Mouse (Mus musculus): ENCODE data around the gene Coq9. TPM values are rescaled to one million over a fixed set of nuclear protein-coding genes. Genes with fewer than 3 reads are reported as not detected.

Coq9 gene
- total RNA-seq, 1 experiment from 2014 or later: 269 TPM

GRCm38 (mm10) chr8:94870474-94871107, 32.5 kb downstream of the Coq9 start:
- DNase-seq: peak; percentile 40

- DNase-seq: peak; percentile 73
Measured at GRCm38 (mm10) chr8:94871108-94871894, 33.2 kb downstream of the Coq9 start.

- no peak for DNase-seq
Measured at GRCm38 (mm10) chr8:94872156-94872555, 34.0 kb downstream of the Coq9 start.

GRCm38 (mm10) chr8:94872576-94872975, 34.5 kb downstream of the Coq9 start:
- no peak for DNase-seq

- DNase-seq: peak; percentile 85
Measured at GRCm38 (mm10) chr8:94874358-94874757, 36.2 kb downstream of the Coq9 start.

- DNase-seq: peak; percentile 37
Measured at GRCm38 (mm10) chr8:94875096-94875870, 37.2 kb downstream of the Coq9 start.

- DNase-seq: no peak
Measured at GRCm38 (mm10) chr8:94875871-94876150, 37.7 kb downstream of the Coq9 start.

- peak; percentile 97 for DNase-seq
Measured at GRCm38 (mm10) chr8:94876197-94876730, 38.1 kb downstream of the Coq9 start, which contains the start of gene Dok4. Dok4 (minus strand) TSS chr8:94876330.

GRCm38 (mm10) chr8:94876820-94877219, 38.7 kb downstream of the Coq9 start:
- no peak for DNase-seq

GRCm38 (mm10) chr8:94880742-94881141, 42.6 kb downstream of the Coq9 start:
- DNase-seq: no peak

- peak; percentile 61 for DNase-seq
Measured at GRCm38 (mm10) chr8:94888383-94889036, 50.4 kb downstream of the Coq9 start.

- DNase-seq: no peak
Measured at GRCm38 (mm10) chr8:94892917-94893316, 54.8 kb downstream of the Coq9 start.

GRCm38 (mm10) chr8:94899262-94899661, 61.1 kb downstream of the Coq9 start:
- no peak for DNase-seq

GRCm38 (mm10) chr8:94900617-94901016, 62.5 kb downstream of the Coq9 start:
- DNase-seq: no peak

- DNase-seq: no peak
Measured at GRCm38 (mm10) chr8:94901031-94901430, 62.9 kb downstream of the Coq9 start.

GRCm38 (mm10) chr8:94903709-94904108, 65.6 kb downstream of the Coq9 start:
- DNase-seq: no peak

Other genes with a start within 250 kb of the Coq9 start
- 20.5 and 21.7 TPM in 2 replicates for gene Rspry1, start 236.4 kb upstream of the Coq9 start, total RNA-seq (2021)
- 42.3 and 45.9 TPM in 2 replicates for gene Fam192a, start 236.3 kb upstream of the Coq9 start, total RNA-seq (2021)
- gene Arl2bp, start 171.7 kb upstream of the Coq9 start, total RNA-seq (2021): 60.1 and 71.0 TPM in 2 replicates
- 0.86 and 1.6 TPM in 2 replicates for gene Pllp, start 142.0 kb upstream of the Coq9 start, total RNA-seq (2021)
- gene Ccl22, start 92.7 kb upstream of the Coq9 start, total RNA-seq (2021): 0.37 and 2.3 TPM in 2 replicates
- 16.2 and 19.2 TPM in 2 replicates for gene Cx3cl1, start 66.3 kb upstream of the Coq9 start, total RNA-seq (2021)
- gene Ccl17, start 27.9 kb upstream of the Coq9 start, total RNA-seq (2021): 1.1 TPM in 1 of 2 replicates, not detected in the other
- 107 and 122 TPM in 2 replicates for gene Ciapin1, start within 50 bp of the Coq9 start, total RNA-seq (2021)
- gene Polr2c, start 19.1 kb downstream of the Coq9 start, total RNA-seq (2021): 58.3 and 65.8 TPM in 2 replicates
- gene Dok4, start 38.0 kb downstream of the Coq9 start, total RNA-seq (2021): 19.7 and 20.7 TPM in 2 replicates
- gene Ccdc102a, start 79.8 kb downstream of the Coq9 start, total RNA-seq (2021): 8.1 and 10.1 TPM in 2 replicates
- 0.26 and 1.6 TPM in 2 replicates for gene Adgrg5, start 85.4 kb downstream of the Coq9 start, total RNA-seq (2021)
- gene Adgrg1, start 136.4 kb downstream of the Coq9 start, total RNA-seq (2021): 35.5 and 54.3 TPM in 2 replicates
- 4.0 and 4.2 TPM in 2 replicates for gene Adgrg3, start 179.4 kb downstream of the Coq9 start, total RNA-seq (2021)
- not detected in 2 replicates for gene Drc7, start 216.8 kb downstream of the Coq9 start, total RNA-seq (2021)
- gene Katnb1, start 242.9 kb downstream of the Coq9 start, total RNA-seq (2021): 8.3 and 12.0 TPM in 2 replicates